Mouse (Mus musculus) midbrain, postnatal 0 days (tissue): ENCODE measurements around the gene Nfic. TPM values are rescaled to one million over a fixed set of nuclear protein-coding genes. Genes with fewer than 3 reads are reported as not detected.

ENCODE experiments used
- ATAC-seq: fragments of 200-750 bp; cut with Nextera tagmentation; 2 replicates; pipeline ENCODE4 v1.8.0; 2017; ENCODE audit warnings: moderate number of reproducible peaks, mild to moderate bottlenecking, moderate TSS enrichment, moderate library complexity; ENCODE audit not compliant: low FRiP score
- DNase-seq: peaks from one replicate; pipeline ENCODE4 v3.0.0-alpha.2; 2015; ENCODE audit warnings: low spot score
- H3K27ac ChIP-seq: fragments of 300-500 bp; sonication (generic); 2 replicates; pipeline ENCODE4 v1.5.1; 2014; ENCODE audit warnings: low read depth, mild to moderate bottlenecking, low read length, mixed read lengths
- H3K27me3 ChIP-seq: fragments of 300-500 bp; sonication (generic); 2 replicates; pipeline ENCODE4 v1.6.1; 2014; ENCODE audit warnings: low read length, control low read depth, mixed read lengths; ENCODE audit not compliant: insufficient read depth
- H3K36me3 ChIP-seq: fragments of 300-500 bp; sonication (generic); 2 replicates; pipeline ENCODE4 v1.6.1; 2014; ENCODE audit warnings: low read length, control low read depth, mixed read lengths; ENCODE audit not compliant: insufficient read depth
- H3K4me1 ChIP-seq: fragments of 300-500 bp; sonication (generic); 2 replicates; pipeline ENCODE4 v1.6.1; 2014; ENCODE audit warnings: mild to moderate bottlenecking, control low read depth, antibody characterized with exemption, low read length, mixed read lengths; ENCODE audit not compliant: insufficient read depth
- H3K4me2 ChIP-seq: fragments of 300-500 bp; sonication (generic); 2 replicates; pipeline ENCODE4 v1.6.1; 2014; ENCODE audit warnings: low read depth, mild to moderate bottlenecking, low read length, mixed read lengths; ENCODE audit not compliant: poor library complexity, severe bottlenecking
- H3K4me3 ChIP-seq: fragments of 300-500 bp; sonication (generic); 2 replicates; pipeline ENCODE4 v1.5.1; 2014; ENCODE audit warnings: low read depth, mild to moderate bottlenecking, low read length, moderate library complexity
- H3K9ac ChIP-seq: fragments of 300-500 bp; sonication (generic); replicated peaks from 2 replicates; pipeline ENCODE4 v1.6.1; 2014; ENCODE audit warnings: mild to moderate bottlenecking, low read length, moderate library complexity, mixed read lengths; ENCODE audit not compliant: poor library complexity, severe bottlenecking
- H3K9me3 ChIP-seq: fragments of 300-500 bp; sonication (generic); 2 replicates; pipeline ENCODE4 v1.6.1; 2016; ENCODE audit warnings: low read length, control low read depth
- CTCF ChIP-seq: IDR thresholded peaks from 2 replicates; pipeline ENCODE4 v1.5.1; 2016; ENCODE audit warnings: antibody characterized with exemption, mild to moderate bottlenecking
- WGBS: fragments of 180-500 bp; shearing (Covaris S2); extraction: QIAGEN DNeasy Blood & Tissue Kit; methylation state at CpG from one replicate; pipeline ENCODE4 v1.1.7; 2014; 5-methylcytosine and 5-hydroxymethylcytosine counted together
- polyA plus RNA-seq: library from polyadenylated mRNA; unstranded; fragments of >200 nt; fragmentation: Nextera tagmentation; extraction: Ambion mirVana; gene quantifications from 2 replicates; pipeline ENCODE4 v1.2.1, GENCODE M21; 2015
- total RNA-seq: library from RNA; depleted of rRNA; stranded (reverse); fragments of >200 nt; gene quantifications from 2 replicates; pipeline ENCODE4 v1.2.3, GENCODE M21; 2014

Nfic gene
- total and polyA plus RNA-seq, 2 experiments from 2014 or later, result 17.4 to 19.1 TPM

- Histone ChIP-seq H3K9ac (no peak overlapping the region), H3K27me3 (no peaks in the 10 kb centered on the region), H3K4me2 (no peak overlapping the region), H3K9me3 (no peaks in the 10 kb centered on the region), H3K36me3 (0 out of 2 replicates have a peak, but pooled peaks cover 11% of the 10 kb centered on the region), H3K4me1 (peaks cover 7% of the 10 kb centered on the region; the same call in 1 of the 2 replicates), H3K27ac (no peak overlapping the region), H3K4me3 (no peak overlapping the region)
- DNase-seq (no peak), ATAC-seq (no peak)
- 86% methylated on average over 3 of the region's 3 CpGs for WGBS
- TF ChIP-seq CTCF, result no peak
Observed at GRCm38 (mm10) chr10:81422661-81423217, 32.7 kb downstream of the Nfic start.

- Histone ChIP-seq H3K9ac (no peak overlapping the region), H3K9me3 (no peaks in the 10 kb centered on the region), H3K27me3 (no peaks in the 10 kb centered on the region), H3K36me3 (0 out of 2 replicates have a peak, but pooled peaks cover 12% of the 10 kb centered on the region), H3K4me1 (peaks cover 7% of the 10 kb centered on the region; the same call in 1 of the 2 replicates), H3K4me2 (no peak overlapping the region), H3K4me3 (no peak overlapping the region), H3K27ac (no peak overlapping the region)
- no peak for DNase-seq
- ATAC-seq, result no peak
- 82% methylated on average over 6 of the region's 6 CpGs for WGBS
- TF ChIP-seq CTCF, result no peak
Observed at GRCm38 (mm10) chr10:81422191-81422590, 33.2 kb downstream of the Nfic start.

- no peaks in the 10 kb centered on the region for H3K9me3 ChIP-seq
- no peak overlapping the region for H3K9ac ChIP-seq
- 79% methylated on average over 5 of the region's 5 CpGs for WGBS
- ATAC-seq, result no peak
- 0 out of 2 replicates have a peak, but pooled peaks cover 12% of the 10 kb centered on the region for H3K36me3 ChIP-seq
- DNase-seq, result no peak
- no peak overlapping the region for H3K4me3 ChIP-seq
- no peak overlapping the region for H3K4me2 ChIP-seq
- H3K4me1 ChIP-seq, result peaks cover 6% of the 10 kb centered on the region; the same call in 1 of the 2 replicates
- TF ChIP-seq CTCF, result no peak
- no peaks in the 10 kb centered on the region for H3K27me3 ChIP-seq
- no peak overlapping the region for H3K27ac ChIP-seq
Observed at GRCm38 (mm10) chr10:81421797-81422100, 33.7 kb downstream of the Nfic start.

GRCm38 (mm10) chr10:81421041-81421796, 34.2 kb downstream of the Nfic start:
- Histone ChIP-seq H3K9me3 (no peaks in the 10 kb centered on the region), H3K4me3 (no peak overlapping the region), H3K27me3 (no peaks in the 10 kb centered on the region), H3K4me1 (peaks cover 3% of the 10 kb centered on the region; the same call in 1 of the 2 replicates), H3K36me3 (0 out of 2 replicates have a peak, but pooled peaks cover 12% of the 10 kb centered on the region), H3K27ac (no peak overlapping the region), H3K9ac (no peak overlapping the region), H3K4me2 (no peak overlapping the region)
- no peak for TF ChIP-seq CTCF
- no peak for DNase-seq
- no peak for ATAC-seq
- 85% methylated on average over 4 of the region's 4 CpGs for WGBS

- Histone ChIP-seq H3K9me3 (no peaks in the 10 kb centered on the region), H3K27ac (no peak overlapping the region), H3K4me2 (no peak overlapping the region), H3K27me3 (no peaks in the 10 kb centered on the region), H3K36me3 (0 out of 2 replicates have a peak, but pooled peaks cover 12% of the 10 kb centered on the region), H3K9ac (no peak overlapping the region), H3K4me3 (no peak overlapping the region), H3K4me1 (peaks cover 1% of the 10 kb centered on the region; the same call in 1 of the 2 replicates)
- WGBS, result 86% methylated on average over 39 of the region's 40 CpGs
- ATAC-seq, result no peak
- no peak for DNase-seq
- TF ChIP-seq CTCF, result no peak
Observed at GRCm38 (mm10) chr10:81420191-81420767, 35.2 kb downstream of the Nfic start.
